Mouse (Mus musculus) cortical plate, adult 2 months (tissue): ENCODE measurements around the gene C2cd2l.

Source experiments
- CTCF ChIP-seq: fragments of 200-500 bp; IDR thresholded peaks from 2 replicates; pipeline ENCODE4 v1.5.1; 2011; ENCODE audit warnings: mild to moderate bottlenecking, control low read depth, low read length; ENCODE audit not compliant: insufficient read depth; ENCODE audit errors: extremely low read depth
- POLR2A ChIP-seq: fragments of 200-500 bp; IDR thresholded peaks from 2 replicates; pipeline ENCODE4 v1.6.1; 2011; ENCODE audit warnings: mild to moderate bottlenecking, low read length, control low read depth; ENCODE audit not compliant: insufficient read depth; ENCODE audit errors: extremely low read depth

DNA sequence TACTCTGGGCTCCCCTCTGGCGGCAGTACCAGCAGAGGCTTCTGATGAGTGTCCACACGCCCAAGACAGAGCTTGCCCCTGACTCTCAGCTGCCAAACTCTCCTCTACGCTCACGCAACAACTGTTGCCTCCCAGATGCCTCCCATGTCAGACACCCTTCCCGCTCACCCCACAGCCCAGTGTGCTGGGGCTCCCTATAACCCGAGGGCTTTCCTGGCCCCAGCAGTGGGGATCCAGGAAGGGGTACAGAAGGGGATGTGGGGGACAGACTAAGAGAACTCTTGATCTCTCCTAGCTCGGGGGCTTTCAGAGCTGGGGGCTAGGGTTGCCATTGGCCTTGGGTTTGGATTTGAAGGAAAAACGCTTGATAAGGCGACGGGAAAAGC is 9.3 kb downstream of the C2cd2l start:
- TF ChIP-seq CTCF (no peak), POLR2A (no peak)
